Mouse (Mus musculus) embryo, embryonic 10 days (tissue): ENCODE results near the gene Gtf2i.
A peak's percentile ranks its signal among the peaks of the same experiment; 100 is the strongest.

Source experiments
- DNase-seq: peaks from one replicate; pipeline ENCODE4 v3.0.0-alpha.2; 2015; ENCODE audit warnings: low spot score

Gtf2i gene

DNA sequence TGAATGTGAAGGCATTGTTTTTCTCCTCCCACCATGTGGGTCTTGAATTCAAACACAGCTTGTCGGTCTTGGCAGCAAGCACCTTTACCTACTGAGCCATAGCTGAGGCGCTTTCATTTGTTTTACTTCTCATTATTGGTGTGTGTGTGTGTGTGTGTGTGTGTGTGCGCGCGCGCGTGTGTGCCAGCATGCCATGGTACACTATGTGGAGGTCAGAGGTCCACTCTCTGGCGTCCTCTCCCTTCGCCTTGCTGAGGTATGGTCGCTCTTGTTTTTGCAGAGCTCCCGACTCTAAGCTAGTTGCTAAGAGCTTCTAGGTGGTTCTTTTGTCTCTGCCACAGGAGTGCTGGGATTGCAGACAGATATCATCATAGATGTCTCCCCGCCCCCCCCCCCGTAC is 7.8 kb upstream of the Gtf2i start:
- DNase-seq = no peak

DNA sequence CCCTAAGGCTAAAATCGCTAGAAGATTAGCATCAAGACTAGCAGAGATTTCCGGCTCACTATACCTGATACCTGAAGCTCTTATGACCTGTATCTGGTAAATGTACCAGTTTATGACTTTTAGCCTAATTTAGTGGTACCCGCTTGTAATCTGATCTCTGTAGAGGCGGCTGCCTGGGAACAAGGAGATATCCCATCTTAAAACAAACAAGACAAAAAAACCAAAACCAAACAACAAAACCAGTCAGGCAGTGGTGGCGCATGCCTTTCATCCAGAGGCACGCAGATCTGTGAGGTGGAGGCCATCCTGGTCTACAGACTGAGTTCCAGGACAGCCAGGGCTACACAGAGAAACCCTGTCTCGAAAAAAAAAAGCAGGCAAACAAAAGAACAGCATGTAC is 7.1 kb upstream of the Gtf2i start:
- DNase-seq = no peak

DNA sequence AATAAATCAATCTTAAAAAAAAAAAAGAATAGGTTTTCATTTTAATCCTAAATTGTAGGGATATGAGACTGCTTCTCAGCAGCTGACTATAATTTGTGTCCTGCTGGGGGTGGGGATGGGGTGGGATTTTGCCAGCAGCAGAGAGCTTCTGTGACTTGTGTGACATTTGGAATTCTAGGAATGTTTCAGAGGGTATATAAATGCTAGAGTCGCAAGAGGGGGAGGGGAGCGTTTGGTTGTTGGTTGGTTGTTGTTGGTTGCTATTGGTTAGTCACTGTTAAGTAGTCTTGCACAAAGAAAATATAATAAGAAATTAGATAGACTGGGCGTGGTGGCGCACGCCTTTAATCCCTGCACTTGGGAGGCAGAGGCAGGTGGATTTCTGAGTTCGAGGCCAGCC is 4.3 kb upstream of the Gtf2i start:
- DNase-seq = no peak

DNA sequence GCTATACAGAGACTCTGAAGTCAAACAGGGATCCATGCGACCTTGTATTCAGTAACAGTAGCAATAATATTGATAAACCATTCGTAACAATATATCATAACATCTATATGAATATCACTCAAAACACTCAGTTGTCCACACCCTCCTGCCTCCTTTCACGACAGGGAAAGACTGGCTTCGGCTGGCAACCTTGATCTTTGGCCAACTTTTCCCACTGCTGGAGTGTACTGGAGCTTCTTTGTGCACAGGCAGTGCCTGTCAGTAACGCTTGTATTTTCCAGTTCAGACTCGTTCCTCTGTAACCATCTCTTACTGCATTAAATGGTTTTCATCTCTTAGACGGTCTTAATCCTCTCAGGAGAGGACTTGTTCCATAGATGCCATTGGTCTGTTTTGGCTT is 2.2 kb upstream of the Gtf2i start:
- no peak for DNase-seq

DNA sequence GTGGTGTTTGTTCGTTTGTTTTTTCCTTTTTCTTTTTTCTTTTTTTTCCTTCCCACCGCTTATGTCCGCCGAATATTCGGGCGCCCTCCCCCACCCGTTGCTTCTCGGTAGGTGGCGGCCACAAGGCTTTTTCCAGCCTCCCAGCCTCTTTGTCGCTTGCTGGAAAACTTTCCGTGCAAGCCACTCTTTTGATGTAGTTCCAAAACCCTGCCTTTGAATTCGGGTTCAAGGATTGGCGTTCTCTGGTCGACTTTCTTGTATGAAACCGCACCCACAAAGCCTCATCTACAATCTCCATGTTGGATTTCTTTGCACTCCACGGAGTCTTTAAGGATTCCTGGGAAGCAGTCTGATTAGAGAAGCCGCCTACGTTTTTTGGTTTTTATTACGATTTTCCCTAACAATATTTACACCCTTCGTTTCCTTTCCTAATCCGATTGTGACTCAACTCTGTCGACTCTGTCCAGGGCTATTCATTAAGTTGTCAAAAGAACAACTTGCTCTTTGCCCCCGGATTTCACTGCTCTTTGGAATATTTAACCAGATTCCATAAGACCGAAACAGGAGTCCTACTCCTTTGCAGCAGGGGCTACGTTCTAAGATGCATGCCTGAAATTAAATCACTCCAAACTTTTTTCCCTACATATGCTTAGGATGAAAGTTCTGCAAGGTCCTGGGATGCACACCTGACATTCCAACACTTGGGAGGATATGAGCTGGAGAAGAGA is 1.2 kb upstream of the Gtf2i start:
- peak; percentile 64 for DNase-seq

DNA sequence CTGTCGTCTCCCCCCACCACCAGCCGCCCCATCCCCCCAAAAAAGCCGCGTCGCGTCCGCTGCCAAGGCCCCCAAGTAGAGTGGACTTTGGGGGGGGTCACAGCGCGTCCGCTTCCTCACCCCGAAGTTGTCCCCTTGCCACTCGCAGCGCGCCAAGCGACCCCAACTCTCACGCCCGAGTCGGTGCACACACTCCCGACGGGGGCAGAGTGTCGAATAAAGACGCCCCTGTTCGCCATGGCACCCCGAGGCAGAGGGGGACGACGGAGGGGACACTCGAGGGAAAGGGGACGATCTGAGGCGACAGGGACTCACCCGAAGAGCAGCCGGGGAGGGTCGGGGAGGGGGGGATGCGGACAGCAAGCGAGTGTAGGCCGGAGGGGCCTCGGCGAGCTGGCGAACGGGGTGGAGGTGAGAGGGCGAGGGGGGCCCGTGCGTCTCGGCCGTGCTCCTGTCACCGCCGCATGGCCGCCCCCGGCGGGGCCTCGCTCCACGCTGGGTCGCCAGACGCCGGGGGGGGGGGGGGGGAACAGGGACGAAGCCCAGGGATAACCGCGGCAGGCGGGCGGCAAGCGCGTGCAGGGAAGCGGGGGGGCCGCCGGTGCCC is 389 bp downstream of the Gtf2i start:
- peak; percentile 67 for DNase-seq

DNA sequence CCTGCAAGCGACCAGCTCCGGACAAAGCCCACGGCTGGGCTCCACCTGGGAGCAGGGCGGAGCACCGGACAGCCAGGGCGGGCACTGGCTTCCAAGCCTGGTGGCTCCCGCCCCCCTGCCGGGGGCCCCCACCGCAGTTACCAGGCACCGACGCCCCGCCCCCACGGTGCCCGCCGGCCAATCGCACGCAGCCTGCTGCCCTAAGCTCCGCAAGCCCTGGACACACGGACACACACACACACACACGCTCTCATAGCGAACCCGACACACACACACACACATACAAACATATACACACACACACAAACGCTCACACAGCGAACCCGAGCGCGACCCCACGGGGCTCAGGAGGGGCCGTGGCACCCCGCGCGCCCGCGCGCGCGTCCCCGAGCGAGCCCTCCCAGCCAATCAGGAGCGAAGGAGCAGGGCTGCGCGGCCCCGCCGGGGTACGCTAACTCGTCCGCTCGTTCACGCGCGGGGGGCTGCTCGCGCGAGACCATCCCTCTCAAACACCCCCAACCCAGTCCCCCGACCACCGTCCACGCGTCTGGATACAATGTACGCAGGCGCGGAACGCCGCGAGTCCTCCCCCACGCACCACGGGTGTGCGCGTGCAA is 1.0 kb downstream of the Gtf2i start:
- peak; percentile 96 for DNase-seq

DNA sequence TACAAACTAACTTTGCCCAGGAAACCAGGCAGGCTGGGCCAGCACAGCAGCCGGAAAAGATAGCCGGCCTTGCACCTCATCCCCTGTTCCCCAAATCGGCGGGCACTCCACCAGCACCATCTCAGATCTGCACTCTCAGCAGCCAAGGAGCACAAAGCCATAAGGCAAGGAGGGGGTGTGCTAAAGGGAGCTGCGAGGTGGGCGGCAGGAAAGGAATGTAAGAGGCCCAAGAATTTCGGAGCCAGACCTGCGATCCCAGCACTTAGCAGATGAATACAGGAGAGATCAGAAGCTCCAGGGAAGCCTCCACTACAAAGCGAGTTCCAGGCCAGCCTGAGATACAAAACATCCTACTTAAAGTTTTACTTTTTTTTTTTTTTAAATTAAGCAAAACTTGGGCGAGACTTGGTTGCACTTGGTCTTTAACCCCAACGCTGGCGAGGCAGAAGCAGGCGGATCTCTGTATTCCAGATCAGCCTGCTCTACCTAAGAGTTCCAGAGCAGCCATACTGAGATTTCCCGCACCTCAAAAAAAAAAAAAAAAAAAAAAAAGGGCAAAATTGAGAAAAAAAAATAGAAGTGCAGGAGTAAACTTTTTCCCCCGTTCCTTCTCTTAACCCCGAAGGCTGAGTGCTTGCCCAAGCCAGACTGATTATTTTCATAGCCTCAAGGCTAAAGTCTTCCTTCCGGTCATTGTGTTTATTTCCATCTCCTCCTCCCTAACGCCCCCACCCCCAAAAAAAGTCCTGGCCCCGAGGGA is 1.7 kb downstream of the Gtf2i start:
- peak; percentile 65 for DNase-seq

DNA sequence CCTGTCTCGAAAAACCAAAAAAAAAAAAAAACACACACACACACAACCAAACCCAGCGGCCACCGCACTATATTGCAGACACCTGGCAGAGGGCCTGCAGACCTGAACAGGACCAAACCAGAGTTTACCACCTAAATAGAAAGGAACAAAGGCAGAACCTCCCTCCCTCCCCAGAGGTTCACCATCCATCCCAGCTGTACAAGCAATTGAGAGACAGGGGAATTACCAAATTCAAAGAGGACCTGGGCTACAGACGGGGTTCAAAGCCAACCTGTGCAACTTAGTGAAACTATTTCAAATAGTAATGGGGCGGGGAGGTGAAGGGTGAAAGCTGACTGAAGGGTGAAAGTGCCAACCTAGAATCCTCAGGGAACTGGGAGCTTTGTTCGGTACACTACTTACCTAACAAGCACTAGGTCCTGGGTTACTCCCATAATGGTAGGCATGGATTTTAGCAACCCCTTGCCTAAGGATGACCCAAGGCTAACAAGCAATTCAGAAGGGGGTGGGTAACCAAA is 2.6 kb downstream of the Gtf2i start:
- no peak for DNase-seq

DNA sequence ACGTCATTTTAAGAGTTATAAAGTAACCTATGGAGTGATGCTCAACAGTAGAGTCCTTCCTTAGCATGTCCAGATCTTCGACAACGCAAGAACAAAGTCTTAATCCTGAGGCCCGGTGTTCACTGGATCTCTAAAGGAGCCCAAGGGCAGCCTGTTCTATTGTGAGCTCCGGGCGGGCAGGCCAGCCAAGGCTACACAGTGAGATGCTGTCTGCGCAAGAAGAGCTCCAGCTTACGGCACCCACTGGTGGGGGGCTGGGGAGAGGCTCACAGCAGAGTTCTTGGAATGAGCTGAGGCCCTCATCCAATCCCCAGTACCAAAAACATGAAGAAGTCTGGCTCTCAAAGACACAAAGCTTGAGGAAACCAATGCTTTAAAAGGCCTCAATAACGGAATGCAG is 4.4 kb downstream of the Gtf2i start:
- DNase-seq = no peak

DNA sequence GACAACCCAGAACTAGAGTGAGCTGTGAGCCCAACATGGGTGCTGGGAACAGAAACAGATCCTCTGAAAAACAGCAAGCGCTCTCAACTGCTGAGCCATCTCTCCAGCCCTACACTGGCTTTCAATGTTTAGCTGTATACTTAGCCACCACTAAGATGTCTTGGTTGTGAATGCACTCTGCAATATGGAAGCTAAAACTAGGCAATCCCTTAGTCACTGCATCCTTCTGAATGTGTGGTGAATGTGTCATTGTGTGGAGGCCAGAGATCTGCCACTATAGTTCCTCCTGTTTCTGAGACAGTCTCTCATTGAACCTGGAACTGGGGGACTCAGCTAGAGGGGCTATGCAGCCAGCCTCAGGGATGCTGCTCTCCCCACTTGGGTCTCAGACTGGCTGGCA is 5.2 kb downstream of the Gtf2i start:
- DNase-seq = no peak

DNA sequence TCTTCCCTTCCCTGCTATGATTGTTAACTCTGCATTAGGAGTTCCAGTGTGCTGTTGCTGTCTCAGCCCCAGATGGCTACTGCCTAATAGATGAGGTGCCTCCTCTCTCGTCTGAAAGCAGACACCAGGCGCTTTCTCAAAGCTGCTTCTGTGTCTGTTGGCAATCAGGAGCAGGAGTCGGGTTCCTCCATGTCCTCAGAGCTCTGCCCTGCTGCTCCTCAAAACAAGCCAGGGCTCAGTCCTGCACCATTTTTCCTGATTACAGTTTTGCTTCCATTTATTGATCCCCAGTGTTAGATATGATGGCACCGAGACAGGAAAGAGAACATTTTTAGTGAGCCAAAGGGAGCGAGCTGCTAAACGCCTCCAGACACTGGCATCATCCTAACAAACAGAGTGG is 9.9 kb downstream of the Gtf2i start:
- DNase-seq = no peak

DNA sequence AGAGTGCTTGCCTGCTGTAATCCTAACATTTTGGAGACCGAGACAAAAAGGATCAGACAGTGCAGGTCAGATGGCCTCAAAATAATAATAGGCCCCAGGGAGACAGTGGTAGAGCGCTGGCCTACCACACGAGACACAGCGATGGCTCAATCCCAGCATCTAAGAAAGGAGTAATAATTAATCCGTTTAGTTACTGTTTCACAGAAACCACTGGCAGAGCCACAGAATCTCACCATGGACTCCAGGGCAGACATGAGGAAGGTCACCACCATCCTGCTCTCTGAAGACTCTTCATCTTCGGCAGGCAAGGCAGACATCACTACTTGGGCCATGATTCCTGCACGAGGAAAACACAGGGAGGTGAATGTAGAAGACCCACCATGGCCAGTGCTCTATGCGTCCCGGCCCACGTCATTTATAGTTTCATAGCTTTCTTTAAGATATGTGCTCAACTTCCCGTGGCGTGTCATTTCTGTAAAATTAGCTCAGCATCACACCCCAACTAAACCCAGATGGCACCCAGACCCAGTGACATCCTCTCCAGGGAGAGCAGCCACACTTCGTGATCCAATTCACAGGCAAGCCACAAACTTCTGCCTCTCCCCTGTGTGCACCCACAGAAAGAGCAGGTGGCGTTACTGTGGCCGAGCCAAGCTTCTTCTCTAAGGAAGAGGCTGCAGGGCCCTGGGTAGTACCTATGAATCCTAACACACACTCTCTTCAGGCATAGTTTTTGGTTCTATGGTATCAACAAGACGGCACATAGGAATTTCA is 19.1 kb downstream of the Gtf2i start:
- DNase-seq = no peak

DNA sequence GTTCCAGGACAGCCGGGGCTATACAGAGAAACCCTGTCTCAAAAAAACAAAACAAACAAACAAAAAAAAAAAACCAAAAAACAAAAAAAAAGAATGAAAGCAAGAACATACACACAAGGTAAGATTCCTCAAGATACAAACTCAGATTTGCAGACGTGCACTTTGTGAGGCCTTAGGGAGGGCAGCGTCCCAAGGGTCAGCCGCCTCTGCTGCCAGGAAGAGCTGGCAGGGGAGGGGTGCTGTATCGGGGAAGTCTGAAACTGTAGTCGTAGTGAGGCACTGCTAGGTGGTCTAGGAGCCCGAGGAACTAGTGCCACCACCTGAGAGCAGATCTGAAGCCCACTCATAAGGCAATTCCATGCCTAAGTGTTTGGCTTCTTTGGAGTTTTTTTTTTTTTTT is 20.0 kb downstream of the Gtf2i start:
- no peak for DNase-seq

DNA sequence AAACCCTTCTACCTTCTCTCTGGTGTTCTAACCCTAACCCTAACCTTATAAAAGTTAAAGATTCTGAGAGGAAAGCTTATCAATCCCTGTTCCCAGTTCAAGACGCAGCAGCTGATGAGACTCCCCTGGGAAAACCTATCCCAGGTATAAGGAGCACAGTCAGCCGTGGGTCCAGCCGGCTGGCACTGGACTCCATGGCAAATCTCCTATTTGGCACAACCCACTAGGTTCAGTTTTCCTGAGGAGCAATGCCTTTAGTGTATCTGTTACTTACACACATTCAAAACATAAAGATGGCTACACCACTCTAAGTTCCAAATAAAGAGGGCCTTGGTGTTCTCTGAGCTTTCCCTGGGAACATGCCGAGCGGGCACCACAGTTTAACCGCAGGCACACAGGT is 23.5 kb downstream of the Gtf2i start:
- no peak for DNase-seq

DNA sequence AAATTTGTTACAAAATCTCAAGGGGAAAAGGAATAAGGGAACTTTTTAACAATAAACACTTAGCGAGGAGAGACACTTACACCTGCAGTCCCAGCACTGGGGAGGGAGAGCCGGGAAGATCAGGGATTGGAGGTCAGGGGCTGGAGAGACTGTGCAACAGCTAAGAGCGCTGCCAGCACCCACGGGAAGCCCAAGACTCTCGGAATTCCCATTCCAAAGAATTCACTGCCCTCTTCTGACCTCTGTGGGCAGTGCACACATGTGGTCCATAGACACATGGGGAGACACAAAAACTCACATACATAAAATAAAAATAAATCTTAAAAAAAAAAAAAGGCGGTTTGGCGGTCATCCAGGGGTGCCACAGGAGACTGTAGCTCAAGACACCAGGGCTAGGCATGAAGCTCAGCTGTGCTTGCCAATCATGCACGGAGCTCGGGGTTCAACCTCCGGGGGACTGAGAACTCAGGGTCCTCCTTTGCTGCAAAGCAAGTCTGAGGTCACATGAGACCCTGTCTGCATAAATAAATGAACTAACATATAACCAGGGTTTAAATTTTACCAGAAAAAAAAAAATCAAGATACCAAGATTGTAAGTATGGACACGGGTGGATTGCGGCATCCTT is 24.5 kb downstream of the Gtf2i start:
- no peak for DNase-seq

DNA sequence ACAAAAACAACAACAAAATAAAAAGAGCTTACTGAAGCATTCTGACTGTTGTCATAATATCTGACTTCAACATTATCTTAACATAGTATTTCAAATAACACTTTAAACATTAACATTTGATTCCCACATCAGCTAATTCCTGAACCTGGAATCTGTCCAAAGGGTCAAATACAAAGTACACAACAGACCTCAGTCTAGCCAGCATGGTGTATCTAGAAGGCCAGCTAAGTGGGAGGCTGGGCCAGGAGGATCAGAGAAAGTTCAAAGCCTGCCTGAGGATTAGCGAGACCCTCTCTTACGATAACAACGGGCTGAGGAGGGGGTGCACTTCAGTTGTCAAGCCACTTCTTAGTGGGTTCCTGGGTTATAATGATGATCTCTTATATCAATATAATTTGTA is 26.5 kb downstream of the Gtf2i start:
- no peak for DNase-seq

DNA sequence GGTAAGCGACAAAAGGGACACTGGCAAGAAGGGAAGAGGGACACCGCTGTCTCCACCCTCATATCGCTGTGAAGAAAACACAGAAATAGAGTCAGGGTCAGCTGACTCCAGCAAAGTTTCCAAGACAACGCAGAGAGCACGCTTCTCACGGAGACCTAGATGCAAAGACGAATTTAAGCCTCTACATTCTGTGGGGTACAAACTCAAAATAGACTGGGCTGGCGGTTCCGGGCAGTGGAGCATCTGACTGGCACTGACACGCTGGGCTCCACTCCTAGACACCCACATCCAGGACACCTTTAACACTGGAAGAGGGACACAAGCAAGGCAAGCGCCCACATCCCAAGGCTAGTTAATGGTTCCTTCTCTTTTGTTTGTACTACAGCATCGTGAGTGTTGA is 29.6 kb downstream of the Gtf2i start:
- no peak for DNase-seq

DNA sequence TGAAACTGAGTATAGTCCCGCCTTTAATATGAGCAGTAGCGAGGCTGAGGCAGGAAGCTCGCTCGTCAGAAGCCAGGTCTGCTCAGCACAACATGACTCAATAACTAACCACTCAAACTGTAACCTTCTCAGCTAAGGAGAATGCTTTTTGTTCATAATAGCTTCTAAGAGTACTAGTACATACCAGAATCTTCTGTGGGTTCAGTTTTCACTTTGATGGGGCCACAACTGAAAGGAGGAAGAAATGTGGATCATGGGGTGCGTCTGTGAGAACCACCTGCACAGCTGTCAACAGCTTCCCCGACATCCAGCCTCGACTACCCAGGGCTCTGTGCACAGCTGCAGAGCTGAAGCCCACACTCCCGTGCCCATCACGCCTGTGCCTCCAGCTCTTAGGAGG is 32.0 kb downstream of the Gtf2i start:
- no peak for DNase-seq

DNA sequence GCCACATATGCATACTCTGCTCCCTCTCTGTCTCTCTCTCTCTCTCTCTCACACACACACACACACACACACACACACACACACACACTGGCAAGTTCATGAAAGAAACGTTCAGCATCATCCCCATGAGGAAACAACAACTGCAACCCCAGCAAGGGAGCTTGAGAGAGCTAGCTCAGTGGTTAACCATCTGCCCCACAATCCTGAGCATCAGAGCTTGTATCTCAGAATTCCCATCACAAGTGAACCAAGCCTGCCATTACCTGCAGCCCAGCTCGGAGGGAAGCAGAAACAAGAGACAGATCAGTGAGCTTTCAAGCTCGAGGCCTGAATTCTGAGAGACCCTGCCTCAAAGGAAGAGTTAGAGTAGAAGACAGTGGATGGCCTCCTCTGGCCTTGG is 32.5 kb downstream of the Gtf2i start:
- DNase-seq = no peak

DNA sequence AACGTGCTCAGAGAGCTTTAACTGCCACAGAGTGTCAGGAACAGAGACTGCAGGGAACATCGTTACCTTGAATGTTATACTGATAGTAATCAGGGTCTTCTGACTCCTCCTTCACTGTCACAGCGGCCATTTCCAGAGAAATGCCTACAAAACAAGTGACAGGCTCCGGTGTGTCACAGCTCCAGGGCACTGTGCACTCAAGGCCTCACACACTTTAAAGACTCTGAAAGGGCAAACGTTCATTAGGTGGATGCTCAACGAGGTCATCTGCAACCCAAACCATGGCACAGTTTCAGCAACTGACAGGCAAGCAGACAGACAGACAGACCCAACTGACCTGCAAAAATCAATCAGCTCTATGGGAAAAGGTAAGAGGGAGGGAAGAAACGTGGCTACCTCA is 35.2 kb downstream of the Gtf2i start:
- no peak for DNase-seq

DNA sequence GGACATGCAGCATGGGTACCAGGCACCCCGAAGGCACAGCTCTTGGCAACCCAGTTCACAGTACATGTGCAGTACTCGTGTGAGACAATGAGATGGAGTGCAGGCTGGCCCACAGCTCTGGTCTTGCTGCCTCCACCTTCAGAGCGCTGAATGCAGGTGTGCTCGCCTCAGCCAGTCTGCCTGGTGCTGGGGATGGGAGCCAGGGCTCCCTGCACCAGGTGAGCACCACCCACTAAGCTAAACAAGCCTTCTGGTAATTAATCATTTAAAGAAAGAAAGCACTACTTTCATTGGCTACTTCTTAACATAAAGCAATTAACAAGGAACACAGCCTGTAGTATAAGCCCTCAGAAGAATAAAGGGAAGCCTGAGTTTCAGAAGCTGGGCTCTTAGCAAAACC is 37.5 kb downstream of the Gtf2i start:
- no peak for DNase-seq
